ENCODE assay signal across 24 mouse cellular contexts in genomic region chr17:34727887-34728286, GRCm38 (mm10). TPM values are rescaled to one million over a fixed set of nuclear protein-coding genes. Genes with fewer than 3 reads are reported as not detected.
"Had no signal": no experiment of that assay in that cellular context is flagged by ENCODE, and none has a peak within 500 bp of the region (broad histone marks: within the 10 kb centered on the region; RNA-seq: fewer than 3 reads in every experiment).

No protein-coding gene starts in this region.

- H3K9ac ChIP-seq: neural tube, embryonic 12.5 days; neural tube, embryonic 15.5 days; stomach, embryonic 15.5 days had no signal

- DNase-seq: kidney, adult 18-20 months; kidney, adult 9 months; kidney, postnatal 25 days; layer of hippocampus, adult 9-11 months; layer of hippocampus, postnatal 36 days; lung, adult 2 months; lung, postnatal 14 days; lung, postnatal 4 days; midbrain, embryonic 14.5 days; right cerebral cortex, adult 18-20 months; right cerebral cortex, postnatal 25 days; spleen, adult 18-20 months; thymus, postnatal 25 days had no signal

- H3K4me1 ChIP-seq: neural tube, embryonic 12.5 days; neural tube, embryonic 15.5 days; stomach, embryonic 15.5 days had no signal

- H3K9me3 ChIP-seq: neural tube, embryonic 15.5 days; stomach, embryonic 15.5 days had no signal

- H3K4me3 ChIP-seq: layer of hippocampus, adult 2 months; left cerebral cortex, adult 2 months; neural tube, embryonic 12.5 days; neural tube, embryonic 15.5 days; stomach, embryonic 15.5 days had no signal

- H3K27ac ChIP-seq: layer of hippocampus, adult 2 months; left cerebral cortex, adult 2 months; neural tube, embryonic 12.5 days; neural tube, embryonic 15.5 days; stomach, embryonic 15.5 days had no signal

- H3K36me3 ChIP-seq: neural tube, embryonic 12.5 days; neural tube, embryonic 15.5 days; stomach, embryonic 15.5 days had no signal

- H3K4me2 ChIP-seq: midbrain, embryonic 11.5 days; neural tube, embryonic 12.5 days; neural tube, embryonic 15.5 days; stomach, embryonic 15.5 days had no signal

- H3K27me3 ChIP-seq: neural tube, embryonic 12.5 days; neural tube, embryonic 15.5 days; stomach, embryonic 15.5 days had no signal

- ATAC-seq: inflammation-experienced regulatory T-cells, adult 6 months; intestine, embryonic 16.5 days had no signal

RNA-seq across cellular contexts. Expression of gene C4b, which starts 15.8 kb away (rescaled TPM):
- total RNA-seq: megakaryocyte-erythroid progenitor cell, adult 5-6 weeks had no signal
- polyA plus RNA-seq: limb, embryonic 11.5 days; midbrain, embryonic 11.5 days; neural tube, embryonic 12.5 days had no signal

RNA-seq across cellular contexts. Expression of gene Tnxb, which starts 57.6 kb away (rescaled TPM):
- total RNA-seq: megakaryocyte progenitor cell, adult 5-6 weeks; megakaryocyte-erythroid progenitor cell, adult 5-6 weeks had no signal
- polyA plus RNA-seq: inflammation-experienced regulatory T-cells, adult 6 months; limb, embryonic 11.5 days had no signal
